Mouse (Mus musculus): ENCODE measurements around the gene Sv2a. TPM values are rescaled to one million over a fixed set of nuclear protein-coding genes. Genes with fewer than 3 reads are reported as not detected.

Gene Sv2a
- polyA plus RNA-seq, 1 experiment: 0.28 TPM

- Histone ChIP-seq H3K4me3 (no peak overlapping the region), H3K4me2 (ENCODE audit: low read depth) (no peak overlapping the region), H3K79me2 (ENCODE audit: control insufficient read depth, insufficient read depth) (peaks cover 9% of the 10 kb centered on the region), H3K27me3 (ENCODE audit: control insufficient read depth, insufficient read depth, insufficient read length) (no peaks in the 10 kb centered on the region), H3K36me3 (ENCODE audit: control insufficient read depth, insufficient read depth) (peaks cover 32% of the 10 kb centered on the region), H3ac (ENCODE audit: control insufficient read depth, insufficient read length) (no peak overlapping the region)
- TF ChIP-seq MYOG (IDR thresholded peaks at IDR 0.05; ENCODE audit: control insufficient read depth in 1 of 3, insufficient read depth in 1 of 3, insufficient read length in 2 of 3, low read depth in 2 of 3): no peak
- no peak for TF ChIP-seq TCF3 (IDR thresholded peaks at IDR 0.05; ENCODE audit: insufficient read length, low read depth)
- TF ChIP-seq MAX (IDR thresholded peaks at IDR 0.05; ENCODE audit: low read depth): no peak
- no peak for TF ChIP-seq SRF (IDR thresholded peaks at IDR 0.05; ENCODE audit: control insufficient read depth, insufficient read length, low read depth)
- no peak for TF ChIP-seq E2F4 (IDR thresholded peaks at IDR 0.05; ENCODE audit: insufficient read depth)
- TF ChIP-seq USF1 (IDR thresholded peaks at IDR 0.05; ENCODE audit: low read depth): no peak
- no peak for TF ChIP-seq CEBPB (IDR thresholded peaks at IDR 0.05; ENCODE audit: insufficient read depth, poor library complexity, severe bottlenecking)
- no peak for TF ChIP-seq MYOD1 (IDR thresholded peaks at IDR 0.05; ENCODE audit: control insufficient read depth in 1 of 3, insufficient read length in 2 of 3, low read depth in 2 of 3)
- no peak for TF ChIP-seq POLR2AphosphoS2 (IDR thresholded peaks at IDR 0.05; ENCODE audit: insufficient read length, low read depth)
- TF ChIP-seq POLR2A (IDR thresholded peaks at IDR 0.05; ENCODE audit: insufficient read length, low read depth): no peak
- no peak for TF ChIP-seq REST (IDR thresholded peaks at IDR 0.05; ENCODE audit: insufficient read depth, insufficient read length)
- TF ChIP-seq TCF12 (IDR thresholded peaks at IDR 0.05; ENCODE audit: insufficient read depth, poor library complexity, severe bottlenecking): no peak
These were observed 1.4 kb upstream of the Sv2a start for GRCm38 (mm10) chr3:96179531-96179930.

- Histone ChIP-seq H3K4me2 (ENCODE audit: low read depth) (peak overlapping the region; percentile 48), H3K79me2 (ENCODE audit: control insufficient read depth, insufficient read depth) (no peaks in the 10 kb centered on the region), H3ac (ENCODE audit: control insufficient read depth, insufficient read length) (no peak overlapping the region), H3K4me3 (no peak overlapping the region), H3K27me3 (ENCODE audit: control insufficient read depth, insufficient read depth, insufficient read length) (no peaks in the 10 kb centered on the region), H3K36me3 (ENCODE audit: control insufficient read depth, insufficient read depth) (peaks cover 13% of the 10 kb centered on the region)
- TF ChIP-seq REST (IDR thresholded peaks at IDR 0.05; ENCODE audit: insufficient read depth, insufficient read length) (no peak), CEBPB (IDR thresholded peaks at IDR 0.05; ENCODE audit: insufficient read depth, poor library complexity, severe bottlenecking) (no peak), TCF3 (IDR thresholded peaks at IDR 0.05; ENCODE audit: insufficient read length, low read depth) (no peak), MYOG (IDR thresholded peaks at IDR 0.05; ENCODE audit: control insufficient read depth in 1 of 3, insufficient read depth in 1 of 3, insufficient read length in 2 of 3, low read depth in 2 of 3) (no peak), MAX (IDR thresholded peaks at IDR 0.05; ENCODE audit: low read depth) (no peak), USF1 (IDR thresholded peaks at IDR 0.05; ENCODE audit: low read depth) (no peak), E2F4 (IDR thresholded peaks at IDR 0.05; ENCODE audit: insufficient read depth) (no peak)
These were observed 795 bp downstream of the Sv2a start for GRCm38 (mm10) chr3:96181510-96182381.

DNA sequence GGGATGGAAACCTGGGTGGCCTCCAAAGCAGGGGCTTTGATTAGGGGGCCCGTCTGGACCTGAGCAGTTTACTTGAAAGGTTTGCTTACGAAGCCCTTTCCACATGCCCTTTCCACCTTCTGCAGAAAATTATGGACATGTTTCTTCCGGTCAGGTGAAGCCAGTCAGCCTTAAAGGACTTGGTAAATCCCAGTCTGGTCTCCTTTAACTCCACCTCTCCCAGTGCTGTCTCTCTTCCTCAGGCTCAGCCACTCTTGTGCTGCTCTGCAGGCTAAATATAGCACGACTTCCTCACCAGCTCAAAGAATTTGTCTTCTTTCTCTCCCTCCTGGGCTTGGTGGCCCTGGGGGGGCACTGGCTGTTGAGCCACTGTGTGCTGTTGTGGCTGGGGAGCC, 1.4 kb downstream of the Sv2a start:
- H3K36me3 ChIP-seq (ENCODE audit: control insufficient read depth, insufficient read depth): peaks cover 11% of the 10 kb centered on the region

GRCm38 (mm10) chr3:96192977-96193376, 12.0 kb downstream of the Sv2a start:
- Histone ChIP-seq H3ac (ENCODE audit: control insufficient read depth, insufficient read length) (no peak overlapping the region), H3K79me2 (ENCODE audit: control insufficient read depth, insufficient read depth) (no peaks in the 10 kb centered on the region), H3K4me2 (ENCODE audit: low read depth) (no peak overlapping the region), H3K36me3 (ENCODE audit: control insufficient read depth, insufficient read depth) (no peaks in the 10 kb centered on the region), H3K27me3 (ENCODE audit: control insufficient read depth, insufficient read depth, insufficient read length) (no peaks in the 10 kb centered on the region), H3K4me3 (no peak overlapping the region)
- TF ChIP-seq MYOG (IDR thresholded peaks at IDR 0.05; ENCODE audit: control insufficient read depth in 1 of 3, insufficient read depth in 1 of 3, insufficient read length in 2 of 3, low read depth in 2 of 3) (no peak), REST (IDR thresholded peaks at IDR 0.05; ENCODE audit: insufficient read depth, insufficient read length) (no peak), POLR2A (IDR thresholded peaks at IDR 0.05; ENCODE audit: insufficient read length, low read depth) (no peak), E2F4 (IDR thresholded peaks at IDR 0.05; ENCODE audit: insufficient read depth) (no peak), CEBPB (IDR thresholded peaks at IDR 0.05; ENCODE audit: insufficient read depth, poor library complexity, severe bottlenecking) (no peak), POLR2AphosphoS2 (IDR thresholded peaks at IDR 0.05; ENCODE audit: insufficient read length, low read depth) (no peak), SRF (IDR thresholded peaks at IDR 0.05; ENCODE audit: control insufficient read depth, insufficient read length, low read depth) (no peak), MYOD1 (IDR thresholded peaks at IDR 0.05; ENCODE audit: control insufficient read depth in 1 of 3, insufficient read length in 2 of 3, low read depth in 2 of 3) (no peak), TCF3 (IDR thresholded peaks at IDR 0.05; ENCODE audit: insufficient read length, low read depth) (no peak), TCF12 (IDR thresholded peaks at IDR 0.05; ENCODE audit: insufficient read depth, poor library complexity, severe bottlenecking) (no peak), USF1 (IDR thresholded peaks at IDR 0.05; ENCODE audit: low read depth) (no peak), MAX (IDR thresholded peaks at IDR 0.05; ENCODE audit: low read depth) (no peak)

More for the DNA sequence above, 1.4 kb downstream of the Sv2a start:
- Histone ChIP-seq H3K4me2 (ENCODE audit: low read depth) (no peak overlapping the region), H3K79me2 (ENCODE audit: control insufficient read depth, insufficient read depth) (no peaks in the 10 kb centered on the region), H3K27me3 (ENCODE audit: control insufficient read depth, insufficient read depth, insufficient read length) (no peaks in the 10 kb centered on the region), H3K4me3 (no peak overlapping the region), H3ac (ENCODE audit: control insufficient read depth, insufficient read length) (no peak overlapping the region)
- TF ChIP-seq POLR2AphosphoS2 (IDR thresholded peaks at IDR 0.05; ENCODE audit: insufficient read length, low read depth): no peak
- TF ChIP-seq USF1 (IDR thresholded peaks at IDR 0.05; ENCODE audit: low read depth): no peak
- no peak for TF ChIP-seq POLR2A (IDR thresholded peaks at IDR 0.05; ENCODE audit: insufficient read length, low read depth)
- TF ChIP-seq CEBPB (IDR thresholded peaks at IDR 0.05; ENCODE audit: insufficient read depth, poor library complexity, severe bottlenecking): no peak
- TF ChIP-seq E2F4 (IDR thresholded peaks at IDR 0.05; ENCODE audit: insufficient read depth): no peak
- no peak for TF ChIP-seq TCF3 (IDR thresholded peaks at IDR 0.05; ENCODE audit: insufficient read length, low read depth)
- TF ChIP-seq MYOD1 (IDR thresholded peaks at IDR 0.05; ENCODE audit: control insufficient read depth in 1 of 3, insufficient read length in 2 of 3, low read depth in 2 of 3): no peak

All from myocyte (in vitro differentiated cells).